Mouse (Mus musculus): Measurements from ENCODE around the gene Gm10718.
"Not testable (repeated sequence)": the region's sequence is repeated elsewhere in the genome, so short reads cannot be mapped to it uniquely, and the experiment has no call there.

DNA sequence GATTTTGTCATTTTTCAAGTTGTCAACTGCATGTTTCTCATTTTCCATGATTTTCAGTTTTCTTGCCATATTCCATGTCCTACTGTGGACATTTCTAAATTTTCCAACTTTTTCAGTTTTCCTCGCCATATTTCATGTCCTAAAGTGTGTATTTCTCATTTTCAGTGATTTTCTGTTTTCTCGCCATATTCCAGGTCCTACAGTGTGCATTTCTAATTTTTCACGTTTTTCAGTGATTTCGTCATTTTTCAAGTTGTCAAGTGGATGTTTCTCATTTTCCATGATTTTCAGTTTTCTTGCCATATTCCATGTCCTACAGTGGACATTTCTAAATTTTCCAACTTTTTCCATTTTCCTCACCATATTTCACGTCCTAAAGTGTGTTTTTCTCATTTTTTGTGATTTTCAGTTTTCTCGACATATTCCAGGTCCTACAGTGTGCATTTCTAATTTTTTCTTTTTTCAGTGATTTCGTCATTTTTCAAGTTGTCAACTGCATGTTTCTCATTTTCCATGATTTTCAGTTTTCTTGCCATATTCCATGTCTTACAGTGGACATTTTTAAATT, 11.2 kb upstream of the Gm10718 start:
- TF ChIP-seq ZC3H11A (IDR thresholded peaks at IDR 0.05; ENCODE audit: borderline replicate concordance, low read depth, low read length); CHD2 (IDR thresholded peaks at IDR 0.05; ENCODE audit: low read depth, low read length); ZNF384 (IDR thresholded peaks at IDR 0.05; ENCODE audit: low read depth, low read length); MAFK (IDR thresholded peaks at IDR 0.05; ENCODE audit: insufficient read depth, low read depth, low read length); HCFC1 (IDR thresholded peaks at IDR 0.05; ENCODE audit: borderline replicate concordance, insufficient read depth, low read length): not testable (repeated sequence)
